Mouse (Mus musculus): ENCODE results near the gene Klf12. TPM values are rescaled to one million over a fixed set of nuclear protein-coding genes. Genes with fewer than 3 reads are reported as not detected.

Klf12 gene
- polyA plus RNA-seq, 2 experiments: 2.8 to 3.2 TPM

DNA sequence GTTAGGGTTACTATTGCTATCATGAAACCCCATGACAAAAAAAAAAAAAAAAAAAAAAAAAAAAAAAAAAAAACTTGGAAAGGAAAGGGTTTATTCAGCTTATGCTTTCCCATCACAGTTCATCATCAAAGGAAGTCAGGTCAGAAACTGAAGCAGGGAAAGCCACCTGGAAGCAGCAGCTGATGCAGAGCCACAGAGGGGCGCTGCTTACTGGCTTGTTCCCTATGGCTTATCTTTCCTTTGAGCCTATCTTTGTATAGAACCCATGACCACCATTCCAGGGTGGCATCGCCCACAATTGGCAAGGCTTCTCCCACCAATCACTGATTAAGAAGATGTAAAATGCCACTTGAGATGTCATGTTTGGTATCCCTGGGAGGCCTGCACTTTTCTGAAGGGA is 119.4 kb downstream of the Klf12 start:
- Histone ChIP-seq H3K4me2 (ENCODE audit: low read depth) (no peak overlapping the region), H3K4me1 (replicated peaks; ENCODE audit: control insufficient read depth in 2 of 2, insufficient read depth in 2 of 2, low read length in 1 of 2) (no peaks in the 10 kb centered on the region), H3K9ac (replicated peaks) (no peak overlapping the region), H3K4me3 (ENCODE audit: insufficient read depth in 1 of 2, low read depth in 2 of 2, low read length in 2 of 2) (no peak overlapping the region), H3K9me3 (ENCODE audit: control insufficient read depth, low read length) (no peaks in the 10 kb centered on the region), H3K27ac (no peak overlapping the region), H3K27me3 (ENCODE audit: control insufficient read depth, insufficient read depth, low read length) (no peaks in the 10 kb centered on the region), H3K36me3 (replicated peaks; ENCODE audit: control insufficient read depth, insufficient read depth, low read depth) (no peaks in the 10 kb centered on the region)
- 66% methylated on average over 2 of the region's 2 CpGs for WGBS (ENCODE audit: insufficient replicate concordance)
- ATAC-seq (ENCODE audit: insufficient read depth) (no peak), DNase-seq (ENCODE audit: low read depth in 3 of 3, low spot score in 3 of 3) (no peak)
- TF ChIP-seq CTCF (IDR thresholded peaks at IDR 0.05; ENCODE audit: low read depth): no peak
- no peak for TF ChIP-seq EP300 (IDR thresholded peaks at IDR 0.05; ENCODE audit: low read depth)

DNA sequence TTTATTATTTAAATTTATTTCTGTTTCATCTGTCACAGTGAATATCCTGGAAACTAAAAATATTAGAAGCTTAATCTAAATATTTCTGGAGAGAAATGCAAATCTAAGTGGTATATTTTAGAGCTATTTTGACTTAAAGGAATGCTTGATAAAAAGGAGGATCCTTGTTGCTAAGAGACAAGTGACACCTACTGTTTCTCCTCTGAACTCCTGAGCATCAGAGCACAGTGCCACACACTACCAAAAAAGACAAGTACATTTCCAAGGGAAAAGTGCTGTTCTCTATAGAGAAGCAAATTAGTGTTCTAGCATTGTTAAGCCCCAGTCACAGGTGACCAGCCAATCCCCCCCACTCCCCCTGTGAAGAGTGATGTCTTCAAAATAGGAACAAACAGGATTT is 127.8 kb downstream of the Klf12 start:
- H3K4me1 ChIP-seq (replicated peaks; ENCODE audit: control insufficient read depth in 2 of 2, insufficient read depth in 2 of 2, low read length in 1 of 2): no peaks in the 10 kb centered on the region
- no peaks in the 10 kb centered on the region for H3K9me3 ChIP-seq (ENCODE audit: control insufficient read depth, low read length)
- H3K9ac ChIP-seq (replicated peaks): no peak overlapping the region
- no peak overlapping the region for H3K4me3 ChIP-seq (ENCODE audit: insufficient read depth in 1 of 2, low read depth in 2 of 2, low read length in 2 of 2)
- H3K27me3 ChIP-seq (ENCODE audit: control insufficient read depth, insufficient read depth, low read length): no peaks in the 10 kb centered on the region
- no peaks in the 10 kb centered on the region for H3K36me3 ChIP-seq (replicated peaks; ENCODE audit: control insufficient read depth, insufficient read depth, low read depth)
- H3K27ac ChIP-seq: no peak overlapping the region
- H3K4me2 ChIP-seq (ENCODE audit: low read depth): no peak overlapping the region
- no peak for ATAC-seq (ENCODE audit: insufficient read depth)
- TF ChIP-seq CTCF (IDR thresholded peaks at IDR 0.05; ENCODE audit: low read depth) (no peak), EP300 (IDR thresholded peaks at IDR 0.05; ENCODE audit: low read depth) (no peak)
- no peak for DNase-seq (ENCODE audit: low read depth in 3 of 3, low spot score in 3 of 3)

DNA sequence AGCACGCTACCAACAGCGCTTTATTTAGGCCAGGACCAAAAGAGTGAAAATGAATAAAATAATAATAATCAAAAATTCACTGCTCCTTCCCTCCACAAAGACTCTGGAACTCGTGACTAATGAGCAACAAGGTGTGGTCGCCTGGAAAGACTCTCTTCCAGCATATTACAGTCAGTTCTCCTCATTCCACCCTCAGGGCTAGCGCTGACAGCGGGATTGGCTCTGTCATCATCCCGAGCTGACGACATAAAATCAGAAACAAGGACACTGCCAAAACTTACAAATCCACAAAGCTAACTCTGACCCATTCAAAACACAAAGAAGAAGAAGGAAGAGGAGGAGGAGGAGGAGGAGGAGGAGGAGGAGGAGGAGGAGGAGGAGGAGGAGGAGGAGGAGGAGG is 136.8 kb downstream of the Klf12 start:
- WGBS (ENCODE audit: insufficient replicate concordance): 64% methylated on average over 8 of the region's 8 CpGs
- DNase-seq (ENCODE audit: low read depth in 3 of 3, low spot score in 3 of 3) (no peak), ATAC-seq (ENCODE audit: insufficient read depth) (no peak)
- no peaks in the 10 kb centered on the region for H3K4me1 ChIP-seq (replicated peaks; ENCODE audit: control insufficient read depth in 2 of 2, insufficient read depth in 2 of 2, low read length in 1 of 2)
- H3K4me2 ChIP-seq (ENCODE audit: low read depth): no peak overlapping the region
- no peak overlapping the region for H3K9ac ChIP-seq (replicated peaks)
- no peak overlapping the region for H3K4me3 ChIP-seq (ENCODE audit: insufficient read depth in 1 of 2, low read depth in 2 of 2, low read length in 2 of 2)
- no peaks in the 10 kb centered on the region for H3K36me3 ChIP-seq (replicated peaks; ENCODE audit: control insufficient read depth, insufficient read depth, low read depth)
- H3K9me3 ChIP-seq (ENCODE audit: control insufficient read depth, low read length): no peaks in the 10 kb centered on the region
- no peaks in the 10 kb centered on the region for H3K27me3 ChIP-seq (ENCODE audit: control insufficient read depth, insufficient read depth, low read length)
- no peak for TF ChIP-seq EP300 (IDR thresholded peaks at IDR 0.05; ENCODE audit: low read depth)
- no peak for TF ChIP-seq CTCF (IDR thresholded peaks at IDR 0.05; ENCODE audit: low read depth)
- no peak overlapping the region for H3K27ac ChIP-seq

DNA sequence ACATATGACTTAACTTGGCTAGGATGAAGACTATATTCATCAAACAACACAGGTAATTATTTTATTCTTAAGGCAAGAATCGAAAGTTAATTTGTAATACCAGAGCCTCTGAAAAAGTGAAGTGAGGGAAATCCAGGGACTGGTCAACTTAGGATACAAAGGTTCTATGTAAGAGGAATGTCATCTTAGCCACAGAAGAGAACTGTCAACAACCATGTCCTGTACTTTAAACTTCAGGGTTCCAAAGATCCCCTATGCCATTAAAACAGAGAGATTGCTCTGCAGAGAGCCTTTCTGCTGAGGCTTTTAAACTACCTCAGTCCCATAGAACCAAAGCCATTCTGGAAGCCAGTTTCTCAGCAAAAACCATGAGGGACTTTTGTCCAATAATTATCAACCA is 144.1 kb downstream of the Klf12 start:
- no peak overlapping the region for H3K4me2 ChIP-seq (ENCODE audit: low read depth)
- no peaks in the 10 kb centered on the region for H3K36me3 ChIP-seq (replicated peaks; ENCODE audit: control insufficient read depth, insufficient read depth, low read depth)
- 67% methylated on average over 1 of the region's 1 CpGs for WGBS (ENCODE audit: insufficient replicate concordance)
- H3K9me3 ChIP-seq (ENCODE audit: control insufficient read depth, low read length): no peaks in the 10 kb centered on the region
- no peaks in the 10 kb centered on the region for H3K27me3 ChIP-seq (ENCODE audit: control insufficient read depth, insufficient read depth, low read length)
- H3K4me1 ChIP-seq (replicated peaks; ENCODE audit: control insufficient read depth in 2 of 2, insufficient read depth in 2 of 2, low read length in 1 of 2): no peaks in the 10 kb centered on the region
- H3K9ac ChIP-seq (replicated peaks): no peak overlapping the region
- TF ChIP-seq EP300 (IDR thresholded peaks at IDR 0.05; ENCODE audit: low read depth): no peak
- TF ChIP-seq CTCF (IDR thresholded peaks at IDR 0.05; ENCODE audit: low read depth): no peak
- no peak for ATAC-seq (ENCODE audit: insufficient read depth)
- H3K27ac ChIP-seq: no peak overlapping the region
- no peak overlapping the region for H3K4me3 ChIP-seq (ENCODE audit: insufficient read depth in 1 of 2, low read depth in 2 of 2, low read length in 2 of 2)
- no peak for DNase-seq (ENCODE audit: low read depth in 3 of 3, low spot score in 3 of 3)

DNA sequence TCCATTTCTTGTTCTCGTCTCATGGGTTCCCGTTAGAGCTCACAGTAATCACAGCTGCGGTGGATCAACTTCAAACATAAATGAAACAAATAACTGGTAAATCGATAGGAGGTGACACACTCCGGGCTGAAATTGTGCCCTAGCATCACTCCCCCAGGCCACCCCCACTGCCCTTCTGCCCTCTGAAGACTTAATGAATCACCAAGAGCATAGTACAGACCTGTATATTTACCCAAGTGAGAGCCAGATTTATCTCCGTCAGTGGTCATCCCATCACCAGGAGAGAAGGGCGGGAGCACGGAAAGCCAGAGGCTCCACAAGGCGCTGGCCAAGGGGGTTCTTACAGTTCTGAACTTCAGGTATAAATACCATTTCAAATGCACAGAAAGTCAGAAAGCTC is 150.2 kb downstream of the Klf12 start:
- DNase-seq (ENCODE audit: low read depth in 3 of 3, low spot score in 3 of 3) (peak in 1 of 3 experiments; percentile 17), ATAC-seq (ENCODE audit: insufficient read depth) (peak; percentile 48; the same call in 1 of the 2 replicates)
- Histone ChIP-seq H3K9me3 (ENCODE audit: control insufficient read depth, low read length) (no peaks in the 10 kb centered on the region), H3K9ac (replicated peaks) (no peak overlapping the region), H3K36me3 (replicated peaks; ENCODE audit: control insufficient read depth, insufficient read depth, low read depth) (no peaks in the 10 kb centered on the region), H3K4me1 (replicated peaks; ENCODE audit: control insufficient read depth in 2 of 2, insufficient read depth in 2 of 2, low read length in 1 of 2) (no peaks in the 10 kb centered on the region), H3K4me3 (ENCODE audit: insufficient read depth in 1 of 2, low read depth in 2 of 2, low read length in 2 of 2) (no peak overlapping the region), H3K4me2 (ENCODE audit: low read depth) (no peak overlapping the region), H3K27ac (no peak overlapping the region), H3K27me3 (ENCODE audit: control insufficient read depth, insufficient read depth, low read length) (no peaks in the 10 kb centered on the region)
- no peak for TF ChIP-seq EP300 (IDR thresholded peaks at IDR 0.05; ENCODE audit: low read depth)
- WGBS (ENCODE audit: insufficient replicate concordance): 61% methylated on average over 9 of the region's 9 CpGs

DNA sequence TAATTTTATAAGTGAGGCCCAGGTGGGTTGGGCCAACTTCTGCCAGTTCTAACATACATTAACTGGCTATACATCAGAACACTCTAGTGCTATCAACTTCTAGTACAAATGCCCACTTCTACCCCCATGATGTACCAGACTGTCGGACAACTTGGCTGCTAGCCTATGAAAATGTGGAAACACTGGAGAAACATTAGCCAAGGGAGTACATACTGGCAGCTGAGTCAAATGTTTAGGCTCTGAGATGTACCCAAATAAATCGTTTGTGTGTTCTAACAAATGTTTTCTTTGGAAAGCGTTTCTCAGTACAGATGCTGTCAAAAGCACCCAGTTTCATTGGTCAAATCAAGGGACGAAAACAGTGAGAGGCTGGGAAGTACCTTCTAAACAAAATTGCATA is 152.0 kb downstream of the Klf12 start:
- no peaks in the 10 kb centered on the region for H3K9me3 ChIP-seq (ENCODE audit: control insufficient read depth, low read length)
- H3K27ac ChIP-seq: no peak overlapping the region
- no peak for ATAC-seq (ENCODE audit: insufficient read depth)
- H3K36me3 ChIP-seq (replicated peaks; ENCODE audit: control insufficient read depth, insufficient read depth, low read depth): no peaks in the 10 kb centered on the region
- no peaks in the 10 kb centered on the region for H3K4me1 ChIP-seq (replicated peaks; ENCODE audit: control insufficient read depth in 2 of 2, insufficient read depth in 2 of 2, low read length in 1 of 2)
- TF ChIP-seq CTCF (IDR thresholded peaks at IDR 0.05; ENCODE audit: low read depth): no peak
- WGBS (ENCODE audit: insufficient replicate concordance): 48% methylated on average over 4 of the region's 4 CpGs
- H3K4me3 ChIP-seq (ENCODE audit: insufficient read depth in 1 of 2, low read depth in 2 of 2, low read length in 2 of 2): no peak overlapping the region
- DNase-seq (ENCODE audit: low read depth in 3 of 3, low spot score in 3 of 3): no peak
- no peak overlapping the region for H3K9ac ChIP-seq (replicated peaks)
- H3K27me3 ChIP-seq (ENCODE audit: control insufficient read depth, insufficient read depth, low read length): no peaks in the 10 kb centered on the region
- H3K4me2 ChIP-seq (ENCODE audit: low read depth): no peak overlapping the region
